Mouse (Mus musculus): Measurements from ENCODE around the gene Ppp1r1c. TPM values are rescaled to one million over a fixed set of nuclear protein-coding genes. Genes with fewer than 3 reads are reported as not detected.

Gene Ppp1r1c
- polyA plus RNA-seq, 1 experiment = not detected

GRCm38 (mm10) chr2:79786467-79786866 is 78.9 kb downstream of the Ppp1r1c start:
- Histone ChIP-seq H3K79me2 (ENCODE audit: control insufficient read depth, insufficient read depth) (no peaks in the 10 kb centered on the region), H3K79me3 (ENCODE audit: low read depth) (no peaks in the 10 kb centered on the region), H3ac (ENCODE audit: control insufficient read depth, insufficient read length, low read depth) (no peak overlapping the region), H3K27me3 (ENCODE audit: control insufficient read depth, insufficient read depth, insufficient read length) (no peaks in the 10 kb centered on the region), H3K4me3 (ENCODE audit: insufficient read depth, poor library complexity, severe bottlenecking) (no peak overlapping the region), H3K36me3 (ENCODE audit: control insufficient read depth, insufficient read depth) (no peaks in the 10 kb centered on the region)
- TF ChIP-seq MAX (IDR thresholded peaks at IDR 0.05) = no peak
- TF ChIP-seq MYOD1 (IDR thresholded peaks at IDR 0.05; ENCODE audit: control insufficient read depth, insufficient read length, low read depth) = no peak
- no peak for TF ChIP-seq FOSL1 (IDR thresholded peaks at IDR 0.05; ENCODE audit: insufficient read depth, low read length, poor library complexity, severe bottlenecking)
- TF ChIP-seq CEBPB (IDR thresholded peaks at IDR 0.05; ENCODE audit: low read depth) = no peak
- TF ChIP-seq MYOG (IDR thresholded peaks at IDR 0.05; ENCODE audit: control insufficient read depth, extremely low read depth, insufficient read length) = no peak
- no peak for TF ChIP-seq USF1 (IDR thresholded peaks at IDR 0.05; ENCODE audit: low read depth)
- TF ChIP-seq CTCF (IDR thresholded peaks at IDR 0.05; ENCODE audit: control insufficient read depth, insufficient read depth, insufficient read length) = no peak

GRCm38 (mm10) chr2:79793186-79793585 is 85.6 kb downstream of the Ppp1r1c start:
- H3K79me2 ChIP-seq (ENCODE audit: control insufficient read depth, insufficient read depth) = no peaks in the 10 kb centered on the region
- no peaks in the 10 kb centered on the region for H3K27me3 ChIP-seq (ENCODE audit: control insufficient read depth, insufficient read depth, insufficient read length)
- TF ChIP-seq MYOD1 (IDR thresholded peaks at IDR 0.05; ENCODE audit: control insufficient read depth, insufficient read length, low read depth) = no peak
- TF ChIP-seq MYOG (IDR thresholded peaks at IDR 0.05; ENCODE audit: control insufficient read depth, extremely low read depth, insufficient read length) = no peak
- no peak for TF ChIP-seq FOSL1 (IDR thresholded peaks at IDR 0.05; ENCODE audit: insufficient read depth, low read length, poor library complexity, severe bottlenecking)
- no peak for TF ChIP-seq CEBPB (IDR thresholded peaks at IDR 0.05; ENCODE audit: low read depth)
- TF ChIP-seq CTCF (IDR thresholded peaks at IDR 0.05; ENCODE audit: control insufficient read depth, insufficient read depth, insufficient read length) = no peak
- no peaks in the 10 kb centered on the region for H3K36me3 ChIP-seq (ENCODE audit: control insufficient read depth, insufficient read depth)
- no peak overlapping the region for H3ac ChIP-seq (ENCODE audit: control insufficient read depth, insufficient read length, low read depth)
- H3K79me3 ChIP-seq (ENCODE audit: low read depth) = no peaks in the 10 kb centered on the region
- H3K4me3 ChIP-seq (ENCODE audit: insufficient read depth, poor library complexity, severe bottlenecking) = no peak overlapping the region

DNA sequence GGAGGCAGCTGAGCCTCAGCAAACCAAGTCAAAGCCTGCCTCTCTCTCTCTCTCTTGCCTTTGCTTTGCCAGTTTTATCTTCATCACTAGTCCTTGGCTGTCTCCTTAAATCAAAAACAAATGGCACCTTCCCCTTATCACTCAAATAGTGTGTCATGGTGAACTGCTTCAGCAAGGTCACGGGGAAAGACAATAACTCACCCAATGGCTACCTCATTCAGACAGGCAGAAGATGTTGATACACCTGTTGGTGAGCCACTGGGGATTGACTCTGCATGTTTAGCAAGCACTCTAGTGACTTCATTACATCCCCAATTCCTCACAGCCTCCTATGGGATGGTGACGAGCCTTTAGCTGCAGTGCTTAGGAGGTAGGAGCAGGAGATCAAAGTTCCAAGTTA is 89.9 kb downstream of the Ppp1r1c start:
- no peaks in the 10 kb centered on the region for H3K27me3 ChIP-seq (ENCODE audit: control insufficient read depth, insufficient read depth, insufficient read length)
- H3K36me3 ChIP-seq (ENCODE audit: control insufficient read depth, insufficient read depth) = no peaks in the 10 kb centered on the region
- no peak overlapping the region for H3K4me3 ChIP-seq (ENCODE audit: insufficient read depth, poor library complexity, severe bottlenecking)
- H3K79me3 ChIP-seq (ENCODE audit: low read depth) = no peaks in the 10 kb centered on the region
- no peaks in the 10 kb centered on the region for H3K79me2 ChIP-seq (ENCODE audit: control insufficient read depth, insufficient read depth)
- no peak overlapping the region for H3ac ChIP-seq (ENCODE audit: control insufficient read depth, insufficient read length, low read depth)
- TF ChIP-seq CEBPB (IDR thresholded peaks at IDR 0.05; ENCODE audit: low read depth) = no peak
- no peak for TF ChIP-seq CTCF (IDR thresholded peaks at IDR 0.05; ENCODE audit: control insufficient read depth, insufficient read depth, insufficient read length)
- TF ChIP-seq MYOG (IDR thresholded peaks at IDR 0.05; ENCODE audit: control insufficient read depth, extremely low read depth, insufficient read length) = no peak
- TF ChIP-seq MAX (IDR thresholded peaks at IDR 0.05) = no peak
- TF ChIP-seq FOSL1 (IDR thresholded peaks at IDR 0.05; ENCODE audit: insufficient read depth, low read length, poor library complexity, severe bottlenecking) = no peak
- no peak for TF ChIP-seq MYOD1 (IDR thresholded peaks at IDR 0.05; ENCODE audit: control insufficient read depth, insufficient read length, low read depth)
- no peak for TF ChIP-seq USF1 (IDR thresholded peaks at IDR 0.05; ENCODE audit: low read depth)

DNA sequence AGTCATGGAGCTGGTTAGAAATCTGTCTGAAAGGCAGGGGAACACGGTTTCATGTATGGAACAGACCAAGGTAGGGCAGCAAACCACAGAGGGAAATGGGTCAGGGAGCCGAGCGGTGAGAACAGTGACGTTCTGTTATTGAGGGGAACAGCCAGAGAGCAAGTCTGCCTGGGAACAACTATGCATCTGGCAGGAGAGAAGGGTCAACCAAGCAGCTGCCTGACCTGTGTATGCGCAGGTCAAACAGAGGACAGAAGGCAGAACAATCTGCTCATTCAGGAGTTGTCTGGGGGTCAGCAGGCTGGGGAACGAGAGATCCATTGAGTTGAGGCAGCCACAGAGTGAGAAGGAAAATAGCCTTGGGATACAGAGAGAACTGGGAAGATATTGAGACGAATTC is 91.0 kb downstream of the Ppp1r1c start:
- Histone ChIP-seq H3K36me3 (ENCODE audit: control insufficient read depth, insufficient read depth) (no peaks in the 10 kb centered on the region), H3ac (ENCODE audit: control insufficient read depth, insufficient read length, low read depth) (no peak overlapping the region)
- no peak for TF ChIP-seq FOSL1 (IDR thresholded peaks at IDR 0.05; ENCODE audit: insufficient read depth, low read length, poor library complexity, severe bottlenecking)
- TF ChIP-seq MAX (IDR thresholded peaks at IDR 0.05) = no peak
- no peak for TF ChIP-seq MYOD1 (IDR thresholded peaks at IDR 0.05; ENCODE audit: control insufficient read depth, insufficient read length, low read depth)
- no peak for TF ChIP-seq CEBPB (IDR thresholded peaks at IDR 0.05; ENCODE audit: low read depth)
- TF ChIP-seq USF1 (IDR thresholded peaks at IDR 0.05; ENCODE audit: low read depth) = no peak
- TF ChIP-seq MYOG (IDR thresholded peaks at IDR 0.05; ENCODE audit: control insufficient read depth, extremely low read depth, insufficient read length) = no peak
- no peak for TF ChIP-seq CTCF (IDR thresholded peaks at IDR 0.05; ENCODE audit: control insufficient read depth, insufficient read depth, insufficient read length)

DNA sequence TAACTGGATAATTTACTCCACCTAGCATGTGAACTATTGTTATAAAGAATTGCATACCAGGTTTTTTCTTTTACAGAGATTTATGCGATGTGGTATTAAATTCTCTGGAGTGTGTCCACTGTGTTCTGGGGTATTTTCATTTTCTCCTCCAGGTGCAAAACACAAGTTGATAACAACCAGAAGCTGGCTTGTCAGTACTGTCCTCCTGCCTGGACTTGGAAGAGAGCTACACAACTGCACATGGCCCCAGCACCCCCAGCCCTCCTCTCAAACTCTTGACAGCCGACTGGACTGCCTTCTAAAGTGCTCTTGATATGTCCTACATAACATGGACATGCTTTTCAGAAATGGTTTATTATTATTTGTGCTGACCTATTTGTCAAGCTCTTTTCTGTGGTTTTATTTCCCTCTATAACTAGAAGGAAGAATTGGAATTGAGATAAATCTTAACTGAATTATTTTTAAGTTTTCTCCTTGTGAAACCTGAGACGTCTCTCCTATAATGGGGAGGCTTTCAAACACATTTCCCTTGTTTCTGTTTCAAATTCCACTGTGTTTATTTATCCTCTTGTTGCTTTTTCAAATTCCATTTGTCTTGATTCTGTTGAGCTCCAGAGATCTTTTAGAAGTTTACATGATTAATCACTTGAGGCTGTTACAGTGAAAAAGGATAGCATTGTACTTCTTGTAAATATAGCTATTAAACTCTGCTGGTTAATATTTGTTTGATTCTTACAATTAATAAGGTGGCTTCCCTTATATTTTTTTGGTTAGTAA is 108.3 kb downstream of the Ppp1r1c start:
- H3K79me3 ChIP-seq (ENCODE audit: low read depth) = no peaks in the 10 kb centered on the region
- H3ac ChIP-seq (ENCODE audit: control insufficient read depth, insufficient read length, low read depth) = no peak overlapping the region
- H3K4me3 ChIP-seq (ENCODE audit: insufficient read depth, poor library complexity, severe bottlenecking) = no peak overlapping the region
- H3K27me3 ChIP-seq (ENCODE audit: control insufficient read depth, insufficient read depth, insufficient read length) = no peaks in the 10 kb centered on the region
- no peaks in the 10 kb centered on the region for H3K79me2 ChIP-seq (ENCODE audit: control insufficient read depth, insufficient read depth)
- no peaks in the 10 kb centered on the region for H3K36me3 ChIP-seq (ENCODE audit: control insufficient read depth, insufficient read depth)
- TF ChIP-seq USF1 (IDR thresholded peaks at IDR 0.05; ENCODE audit: low read depth) (no peak), FOSL1 (IDR thresholded peaks at IDR 0.05; ENCODE audit: insufficient read depth, low read length, poor library complexity, severe bottlenecking) (no peak), MAX (IDR thresholded peaks at IDR 0.05) (no peak), MYOD1 (IDR thresholded peaks at IDR 0.05; ENCODE audit: control insufficient read depth, insufficient read length, low read depth) (no peak), CTCF (IDR thresholded peaks at IDR 0.05; ENCODE audit: control insufficient read depth, insufficient read depth, insufficient read length) (no peak), MYOG (IDR thresholded peaks at IDR 0.05; ENCODE audit: control insufficient read depth, extremely low read depth, insufficient read length) (no peak), CEBPB (IDR thresholded peaks at IDR 0.05; ENCODE audit: low read depth) (no peak)

More for the DNA sequence above, 91.0 kb downstream of the Ppp1r1c start:
- no peaks in the 10 kb centered on the region for H3K79me3 ChIP-seq (ENCODE audit: low read depth)
- no peak overlapping the region for H3K4me3 ChIP-seq (ENCODE audit: insufficient read depth, poor library complexity, severe bottlenecking)
- no peaks in the 10 kb centered on the region for H3K79me2 ChIP-seq (ENCODE audit: control insufficient read depth, insufficient read depth)
- no peaks in the 10 kb centered on the region for H3K27me3 ChIP-seq (ENCODE audit: control insufficient read depth, insufficient read depth, insufficient read length)
